Mouse (Mus musculus): Measurements from ENCODE around the gene Tnfsf13.
"Not testable (repeated sequence)": the region's sequence is repeated elsewhere in the genome, so short reads cannot be mapped to it uniquely, and the experiment has no call there.

The Tnfsf13 gene

GRCm38 (mm10) chr11:69685526-69686148 lies at the start of gene Tnfsf13:
Tnfsf13 (minus strand) TSS chr11:69685784.
- H3K4me1 ChIP-seq (replicated peaks; ENCODE audit: low read depth, low read length), result peaks cover 86% of the 10 kb centered on the region
- TF ChIP-seq POU5F1 (IDR thresholded peaks at IDR 0.05; ENCODE audit: borderline replicate concordance, low read length) (no peak), NANOG (IDR thresholded peaks at IDR 0.05; ENCODE audit: borderline replicate concordance, low read length) (no peak), CTCF (conservative IDR thresholded peaks at IDR 0.05; ENCODE audit: low read length) (no peak)
- H3K9me3 ChIP-seq (ENCODE audit: low read length), result no peaks in the 10 kb centered on the region
- H3K4me3 ChIP-seq (replicated peaks; ENCODE audit: low read length), result peak within 1 kb of the TSS; percentile 95
- no peaks in the 10 kb centered on the region for H3K27me3 ChIP-seq (ENCODE audit: insufficient read depth, low read length)
- H3K36me3 ChIP-seq (ENCODE audit: insufficient read depth, low read length), result peaks cover 34% of the 10 kb centered on the region

GRCm38 (mm10) chr11:69731408-69731807 lies 45.8 kb upstream of the Tnfsf13 start:
- H3K36me3 ChIP-seq (ENCODE audit: insufficient read depth, low read length), result peaks cover 41% of the 10 kb centered on the region
- H3K4me3 ChIP-seq (replicated peaks; ENCODE audit: low read length); H3K27me3 ChIP-seq (ENCODE audit: insufficient read depth, low read length); H3K9me3 ChIP-seq (ENCODE audit: low read length): not testable (repeated sequence)
- H3K4me1 ChIP-seq (replicated peaks; ENCODE audit: low read depth, low read length), result peaks cover 13% of the 10 kb centered on the region
- TF ChIP-seq CTCF (conservative IDR thresholded peaks at IDR 0.05; ENCODE audit: low read length), result peak; percentile 20; the same call in 1 of the 2 replicates

GRCm38 (mm10) chr11:69729063-69729462 lies 43.5 kb upstream of the Tnfsf13 start:
- Histone ChIP-seq H3K27me3 (ENCODE audit: insufficient read depth, low read length) (no peaks in the 10 kb centered on the region), H3K9me3 (ENCODE audit: low read length) (no peaks in the 10 kb centered on the region), H3K36me3 (ENCODE audit: insufficient read depth, low read length) (peaks cover 17% of the 10 kb centered on the region), H3K4me1 (replicated peaks; ENCODE audit: low read depth, low read length) (peaks cover 12% of the 10 kb centered on the region), H3K4me3 (replicated peaks; ENCODE audit: low read length) (no peak overlapping the region)
- peak; percentile 83 for TF ChIP-seq CTCF (conservative IDR thresholded peaks at IDR 0.05; ENCODE audit: low read length)
- no peak for TF ChIP-seq NANOG (IDR thresholded peaks at IDR 0.05; ENCODE audit: borderline replicate concordance, low read length)

- TF ChIP-seq CTCF (conservative IDR thresholded peaks at IDR 0.05; ENCODE audit: low read length) (no peak), POU5F1 (IDR thresholded peaks at IDR 0.05; ENCODE audit: borderline replicate concordance, low read length) (no peak), NANOG (IDR thresholded peaks at IDR 0.05; ENCODE audit: borderline replicate concordance, low read length) (no peak)
- Histone ChIP-seq H3K9me3 (ENCODE audit: low read length) (no peaks in the 10 kb centered on the region), H3K27me3 (ENCODE audit: insufficient read depth, low read length) (no peaks in the 10 kb centered on the region), H3K4me1 (replicated peaks; ENCODE audit: low read depth, low read length) (peaks cover 25% of the 10 kb centered on the region), H3K4me3 (replicated peaks; ENCODE audit: low read length) (0 out of 2 replicates have a peak overlapping the region, but pooled peaks have one; percentile 17), H3K36me3 (ENCODE audit: insufficient read depth, low read length) (no peaks in the 10 kb centered on the region)
These were observed 40.4 kb upstream of the Tnfsf13 start for GRCm38 (mm10) chr11:69725951-69726350.

DNA sequence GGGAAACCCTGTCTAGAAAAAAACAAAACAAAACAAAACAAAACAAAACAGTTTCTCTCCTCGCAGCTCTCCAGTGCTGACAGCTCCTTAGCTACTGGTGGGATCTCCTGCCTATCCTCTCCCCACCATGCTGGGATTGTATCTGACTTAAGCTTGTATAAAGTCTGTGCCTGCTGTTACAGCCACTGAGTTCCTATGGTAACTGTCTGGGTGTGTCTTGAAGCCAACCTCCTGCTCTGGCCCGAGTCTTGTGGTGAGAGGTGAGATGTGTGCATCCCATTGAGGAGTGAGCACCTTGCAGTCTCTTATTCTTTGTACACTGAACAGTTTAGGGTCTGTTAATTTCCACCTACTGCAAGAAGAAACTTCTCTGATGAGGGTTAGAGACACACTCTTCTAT lies 37.5 kb upstream of the Tnfsf13 start:
- no peaks in the 10 kb centered on the region for H3K27me3 ChIP-seq (ENCODE audit: insufficient read depth, low read length)
- H3K36me3 ChIP-seq (ENCODE audit: insufficient read depth, low read length), result no peaks in the 10 kb centered on the region
- H3K9me3 ChIP-seq (ENCODE audit: low read length), result no peaks in the 10 kb centered on the region
- TF ChIP-seq POU5F1 (IDR thresholded peaks at IDR 0.05; ENCODE audit: borderline replicate concordance, low read length), result no peak
- no peak for TF ChIP-seq NANOG (IDR thresholded peaks at IDR 0.05; ENCODE audit: borderline replicate concordance, low read length)
- TF ChIP-seq CTCF (conservative IDR thresholded peaks at IDR 0.05; ENCODE audit: low read length), result no peak
- H3K4me1 ChIP-seq (replicated peaks; ENCODE audit: low read depth, low read length), result peaks cover 46% of the 10 kb centered on the region
- no peak overlapping the region for H3K4me3 ChIP-seq (replicated peaks; ENCODE audit: low read length)

DNA sequence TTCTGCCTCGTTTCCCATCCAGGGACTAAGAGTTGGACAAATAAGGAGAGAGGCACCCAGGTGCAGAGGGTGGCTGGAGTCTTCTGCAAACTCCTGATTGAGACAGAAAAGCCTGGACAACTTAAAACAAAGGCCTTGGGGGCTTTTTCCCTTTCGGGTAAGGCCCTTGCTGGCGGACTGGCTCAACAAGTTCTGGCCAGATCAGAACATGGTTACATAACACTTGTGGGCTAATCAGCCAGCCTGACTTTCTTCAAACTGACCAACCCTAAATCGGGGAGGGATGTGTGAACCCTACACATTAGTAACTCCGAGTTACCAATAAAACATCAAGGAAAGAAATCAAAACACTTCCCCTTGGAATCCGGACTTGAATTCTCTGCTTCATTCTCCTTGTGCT lies 35.3 kb upstream of the Tnfsf13 start:
- H3K9me3 ChIP-seq (ENCODE audit: low read length), result no peaks in the 10 kb centered on the region
- no peak for TF ChIP-seq POU5F1 (IDR thresholded peaks at IDR 0.05; ENCODE audit: borderline replicate concordance, low read length)
- TF ChIP-seq CTCF (conservative IDR thresholded peaks at IDR 0.05; ENCODE audit: low read length), result no peak
- no peak for TF ChIP-seq NANOG (IDR thresholded peaks at IDR 0.05; ENCODE audit: borderline replicate concordance, low read length)
- peaks cover 54% of the 10 kb centered on the region for H3K4me1 ChIP-seq (replicated peaks; ENCODE audit: low read depth, low read length)
- no peaks in the 10 kb centered on the region for H3K27me3 ChIP-seq (ENCODE audit: insufficient read depth, low read length)
- no peak overlapping the region for H3K4me3 ChIP-seq (replicated peaks; ENCODE audit: low read length)
- no peaks in the 10 kb centered on the region for H3K36me3 ChIP-seq (ENCODE audit: insufficient read depth, low read length)

DNA sequence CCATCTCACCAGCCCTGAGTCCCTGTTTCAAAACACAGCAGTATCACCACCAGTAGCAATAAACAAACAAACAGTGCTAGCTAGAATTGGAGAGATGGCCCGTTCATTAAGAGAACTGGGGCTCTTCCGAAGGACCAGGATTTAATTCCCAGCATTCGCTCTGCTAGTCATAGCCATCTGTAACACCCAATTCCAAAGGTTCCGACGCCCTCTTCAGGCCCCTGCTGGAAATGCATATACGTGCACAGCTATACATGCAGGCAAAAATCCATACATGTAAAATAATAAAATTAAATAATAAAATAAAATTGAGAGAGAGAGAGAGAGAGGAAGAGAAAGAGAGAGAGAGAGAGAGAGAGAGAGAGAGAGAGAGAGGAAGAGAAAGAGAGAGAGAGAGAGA lies 33.8 kb upstream of the Tnfsf13 start:
- no peaks in the 10 kb centered on the region for H3K36me3 ChIP-seq (ENCODE audit: insufficient read depth, low read length)
- no peaks in the 10 kb centered on the region for H3K9me3 ChIP-seq (ENCODE audit: low read length)
- TF ChIP-seq NANOG (IDR thresholded peaks at IDR 0.05; ENCODE audit: borderline replicate concordance, low read length) (no peak), CTCF (conservative IDR thresholded peaks at IDR 0.05; ENCODE audit: low read length) (peak; percentile 82), POU5F1 (IDR thresholded peaks at IDR 0.05; ENCODE audit: borderline replicate concordance, low read length) (no peak)
- H3K4me1 ChIP-seq (replicated peaks; ENCODE audit: low read depth, low read length), result peaks cover 64% of the 10 kb centered on the region
- H3K4me3 ChIP-seq (replicated peaks; ENCODE audit: low read length), result 0 out of 2 replicates have a peak overlapping the region, but pooled peaks have one; percentile 2
- no peaks in the 10 kb centered on the region for H3K27me3 ChIP-seq (ENCODE audit: insufficient read depth, low read length)

DNA sequence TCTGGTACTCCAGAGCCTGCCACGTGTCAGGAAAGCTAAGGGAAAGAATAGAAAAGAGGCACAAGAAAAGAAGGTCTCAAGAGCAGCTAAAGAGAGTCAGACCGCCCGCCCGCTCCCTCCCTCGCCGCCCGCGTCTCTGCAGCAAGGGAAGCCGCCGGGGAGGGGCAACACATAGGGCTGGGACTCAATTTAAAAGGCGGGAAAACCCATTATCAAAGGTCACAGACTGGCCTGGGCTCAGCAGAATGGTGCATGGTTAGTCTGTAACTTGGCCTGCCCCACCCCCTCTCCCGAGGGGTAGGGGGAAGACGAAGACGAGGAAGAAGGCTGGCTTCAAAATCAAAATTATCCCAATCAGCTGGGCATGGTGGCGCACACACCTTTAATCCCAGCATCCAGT lies 33.1 kb upstream of the Tnfsf13 start:
- H3K4me3 ChIP-seq (replicated peaks; ENCODE audit: low read length), result peak overlapping the region; percentile 2; the same call in 1 of the 2 replicates
- H3K27me3 ChIP-seq (ENCODE audit: insufficient read depth, low read length), result no peaks in the 10 kb centered on the region
- peaks cover 69% of the 10 kb centered on the region for H3K4me1 ChIP-seq (replicated peaks; ENCODE audit: low read depth, low read length)
- no peaks in the 10 kb centered on the region for H3K9me3 ChIP-seq (ENCODE audit: low read length)
- TF ChIP-seq CTCF (conservative IDR thresholded peaks at IDR 0.05; ENCODE audit: low read length) (no peak), NANOG (IDR thresholded peaks at IDR 0.05; ENCODE audit: borderline replicate concordance, low read length) (no peak), POU5F1 (IDR thresholded peaks at IDR 0.05; ENCODE audit: borderline replicate concordance, low read length) (no peak)
- no peaks in the 10 kb centered on the region for H3K36me3 ChIP-seq (ENCODE audit: insufficient read depth, low read length)

DNA sequence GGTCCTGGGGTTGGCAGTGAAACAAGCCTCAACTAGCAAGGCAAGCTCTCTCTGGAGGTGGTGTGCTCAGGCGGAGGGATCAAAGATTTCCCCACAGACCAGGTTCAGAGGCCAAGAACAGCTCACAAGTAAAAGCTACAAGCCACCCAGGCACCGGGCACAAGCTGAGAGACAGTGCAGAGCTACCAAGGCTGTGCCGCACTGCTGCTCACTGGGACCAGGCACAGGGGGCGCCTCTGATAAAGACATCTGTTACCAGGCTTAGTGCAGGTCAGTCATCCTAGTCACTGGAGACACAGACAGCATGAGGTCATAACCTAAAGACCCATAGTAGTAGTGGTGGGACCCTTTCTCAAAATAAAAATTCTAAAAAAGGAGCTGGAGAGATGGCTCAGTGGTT lies 31.4 kb upstream of the Tnfsf13 start:
- no peaks in the 10 kb centered on the region for H3K36me3 ChIP-seq (ENCODE audit: insufficient read depth, low read length)
- peaks cover 66% of the 10 kb centered on the region for H3K4me1 ChIP-seq (replicated peaks; ENCODE audit: low read depth, low read length)
- TF ChIP-seq POU5F1 (IDR thresholded peaks at IDR 0.05; ENCODE audit: borderline replicate concordance, low read length) (no peak), CTCF (conservative IDR thresholded peaks at IDR 0.05; ENCODE audit: low read length) (no peak), NANOG (IDR thresholded peaks at IDR 0.05; ENCODE audit: borderline replicate concordance, low read length) (no peak)
- H3K9me3 ChIP-seq (ENCODE audit: low read length), result no peaks in the 10 kb centered on the region
- H3K4me3 ChIP-seq (replicated peaks; ENCODE audit: low read length), result no peak overlapping the region
- no peaks in the 10 kb centered on the region for H3K27me3 ChIP-seq (ENCODE audit: insufficient read depth, low read length)

Data from E14TG2a.4 (cell line).